Mouse (Mus musculus) megakaryocyte, embryonic 14.5 days (primary cell): Measurements from ENCODE around the gene Defb13.

ENCODE experiments used
- FLI1 ChIP-seq: IDR thresholded peaks from 2 replicates; pipeline ENCODE4 v1.6.1; 2012; ENCODE audit warnings: low read length, inconsistent platforms, mixed read lengths
- GATA1 ChIP-seq: IDR thresholded peaks from 3 replicates; pipeline ENCODE4 v1.6.1; 2012; ENCODE audit warnings: mixed read lengths, low read length, inconsistent platforms, borderline replicate concordance

GRCm38 (mm10) chr8:21947311-21948017 is 902 bp downstream of the Defb13 start:
- TF ChIP-seq GATA1 (no peak), FLI1 (no peak)
